Mouse (Mus musculus): ENCODE measurements around the gene Mmaa. TPM values are rescaled to one million over a fixed set of nuclear protein-coding genes. Genes with fewer than 3 reads are reported as not detected.

Mmaa gene
- polyA plus RNA-seq, 1 experiment from 2014 or later, result 13.2 TPM

DNA sequence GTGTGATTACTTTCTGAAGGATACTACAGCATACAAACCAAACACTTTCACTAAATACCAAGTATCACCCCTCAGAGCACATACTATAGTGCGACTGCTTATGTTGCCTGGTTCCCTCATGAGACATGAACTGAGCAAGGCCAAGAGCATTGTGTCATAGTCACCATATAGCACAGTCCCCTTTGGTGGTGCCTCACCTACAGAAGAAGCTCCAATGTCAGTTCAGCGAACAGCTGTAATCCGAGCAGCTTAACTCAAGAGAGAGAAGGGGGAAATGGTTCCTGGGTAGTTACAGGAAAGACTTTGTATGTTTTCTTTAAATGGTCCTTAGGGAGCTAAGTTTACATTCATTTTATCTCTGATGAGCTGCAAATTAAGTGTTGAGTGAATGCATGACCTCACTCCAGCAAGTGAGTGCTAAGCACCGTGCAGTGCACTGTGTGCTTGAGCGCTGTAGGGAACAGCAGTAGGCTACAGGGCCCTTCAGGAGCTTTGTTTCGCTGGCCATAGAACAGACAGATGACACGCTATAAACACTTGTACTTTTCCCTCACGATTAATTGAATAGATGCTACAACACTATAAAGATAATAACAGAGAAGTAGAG is 17.4 kb downstream of the Mmaa start:
- Histone ChIP-seq H3K9me3 (replicated peaks; ENCODE audit: control insufficient read depth, low read length) (no peaks in the 10 kb centered on the region), H3K4me2 (ENCODE audit: low read depth, low read length) (no peak overlapping the region), H3K4me1 (ENCODE audit: control insufficient read depth, insufficient read depth, low read length) (no peaks in the 10 kb centered on the region), H3K4me3 (replicated peaks; ENCODE audit: low read length) (no peak overlapping the region), H3K36me3 (ENCODE audit: control insufficient read depth, insufficient read depth, low read length) (0 out of 2 replicates have a peak, but pooled peaks cover 4% of the 10 kb centered on the region), H3K27ac (ENCODE audit: low read length) (no peak overlapping the region), H3K27me3 (ENCODE audit: control insufficient read depth, insufficient read depth, low read length) (no peaks in the 10 kb centered on the region), H3K9ac (ENCODE audit: low read length) (no peak overlapping the region)
- 74% methylated on average over 8 of the region's 8 CpGs for WGBS
- ATAC-seq (ENCODE audit: insufficient read depth, low FRiP score), result no peak

DNA sequence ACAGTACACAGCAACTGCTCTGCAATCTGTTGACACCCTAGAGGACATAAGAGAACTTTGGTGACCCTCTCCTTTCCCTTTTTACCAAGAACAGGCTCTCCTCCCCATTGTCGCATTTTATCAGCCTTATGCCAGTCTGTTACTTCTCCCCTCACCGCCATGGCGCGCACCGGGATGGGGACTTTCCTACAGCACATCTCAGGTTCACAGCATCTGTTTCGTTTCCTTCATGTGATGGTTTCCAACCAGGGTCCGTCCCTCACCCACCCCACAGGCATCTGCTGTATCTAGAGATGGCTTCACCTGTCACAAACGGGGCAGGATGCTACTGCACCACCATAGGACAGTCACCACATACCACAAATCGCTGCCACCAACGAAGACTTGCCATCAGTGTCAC is 19.8 kb downstream of the Mmaa start:
- H3K4me1 ChIP-seq (ENCODE audit: control insufficient read depth, insufficient read depth, low read length), result no peaks in the 10 kb centered on the region
- H3K27me3 ChIP-seq (ENCODE audit: control insufficient read depth, insufficient read depth, low read length), result no peaks in the 10 kb centered on the region
- no peaks in the 10 kb centered on the region for H3K9me3 ChIP-seq (replicated peaks; ENCODE audit: control insufficient read depth, low read length)
- H3K27ac ChIP-seq (ENCODE audit: low read length), result no peak overlapping the region
- H3K4me2 ChIP-seq (ENCODE audit: low read depth, low read length), result no peak overlapping the region
- WGBS, result 93% methylated on average over 10 of the region's 10 CpGs
- H3K9ac ChIP-seq (ENCODE audit: low read length), result no peak overlapping the region
- no peaks in the 10 kb centered on the region for H3K36me3 ChIP-seq (ENCODE audit: control insufficient read depth, insufficient read depth, low read length)
- no peak overlapping the region for H3K4me3 ChIP-seq (replicated peaks; ENCODE audit: low read length)
- no peak for ATAC-seq (ENCODE audit: insufficient read depth, low FRiP score)

DNA sequence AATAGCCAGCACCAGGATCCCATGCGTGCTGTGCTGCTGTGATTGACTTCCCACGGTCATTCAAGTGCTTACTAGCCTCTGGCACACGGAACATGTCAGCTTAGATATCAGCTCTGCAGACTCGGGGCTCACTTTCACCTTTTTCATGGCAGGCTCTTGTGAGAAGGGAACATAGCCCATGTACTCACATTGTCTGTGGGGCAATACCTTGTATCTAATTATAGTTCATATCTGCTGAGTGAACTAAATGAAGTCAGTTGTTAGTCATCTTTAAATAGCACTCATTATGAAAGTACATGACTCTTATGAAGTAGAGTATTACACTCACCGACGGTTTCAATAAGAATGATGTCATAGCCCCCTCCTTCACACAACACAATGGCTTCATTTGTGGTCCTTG is 21.0 kb downstream of the Mmaa start:
- Histone ChIP-seq H3K4me2 (ENCODE audit: low read depth, low read length) (no peak overlapping the region), H3K27ac (ENCODE audit: low read length) (no peak overlapping the region), H3K4me3 (replicated peaks; ENCODE audit: low read length) (no peak overlapping the region), H3K27me3 (ENCODE audit: control insufficient read depth, insufficient read depth, low read length) (no peaks in the 10 kb centered on the region), H3K36me3 (ENCODE audit: control insufficient read depth, insufficient read depth, low read length) (peaks cover 4% of the 10 kb centered on the region), H3K9me3 (replicated peaks; ENCODE audit: control insufficient read depth, low read length) (no peaks in the 10 kb centered on the region), H3K4me1 (ENCODE audit: control insufficient read depth, insufficient read depth, low read length) (no peaks in the 10 kb centered on the region), H3K9ac (ENCODE audit: low read length) (no peak overlapping the region)
- WGBS, result 86% methylated on average over 6 of the region's 6 CpGs
- ATAC-seq (ENCODE audit: insufficient read depth, low FRiP score), result no peak

DNA sequence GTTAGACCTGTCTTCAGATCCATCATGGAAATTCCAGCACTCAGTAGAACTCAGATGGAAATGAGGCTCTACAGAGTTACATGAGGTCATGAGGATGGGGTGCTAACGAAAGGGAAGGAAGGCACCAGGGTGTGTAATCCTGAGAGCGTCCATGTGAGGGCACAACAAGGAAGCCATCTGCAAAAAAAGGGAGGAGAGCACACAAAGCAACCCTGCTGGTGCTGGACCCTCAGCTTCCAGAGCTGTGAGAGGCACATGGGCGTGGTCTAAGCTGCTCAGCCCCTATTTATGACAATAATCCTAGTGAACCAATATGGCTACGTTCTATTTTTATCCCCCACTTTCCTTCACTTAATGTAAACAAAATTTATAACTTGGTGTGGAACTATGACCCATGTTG is 22.1 kb downstream of the Mmaa start:
- Histone ChIP-seq H3K4me1 (ENCODE audit: control insufficient read depth, insufficient read depth, low read length) (no peaks in the 10 kb centered on the region), H3K9ac (ENCODE audit: low read length) (no peak overlapping the region), H3K9me3 (replicated peaks; ENCODE audit: control insufficient read depth, low read length) (no peaks in the 10 kb centered on the region), H3K27ac (ENCODE audit: low read length) (no peak overlapping the region), H3K4me2 (ENCODE audit: low read depth, low read length) (no peak overlapping the region), H3K27me3 (ENCODE audit: control insufficient read depth, insufficient read depth, low read length) (no peaks in the 10 kb centered on the region), H3K4me3 (replicated peaks; ENCODE audit: low read length) (no peak overlapping the region), H3K36me3 (ENCODE audit: control insufficient read depth, insufficient read depth, low read length) (peaks cover 4% of the 10 kb centered on the region)
- 69% methylated on average over 4 of the region's 4 CpGs for WGBS
- ATAC-seq (ENCODE audit: insufficient read depth, low FRiP score), result no peak

DNA sequence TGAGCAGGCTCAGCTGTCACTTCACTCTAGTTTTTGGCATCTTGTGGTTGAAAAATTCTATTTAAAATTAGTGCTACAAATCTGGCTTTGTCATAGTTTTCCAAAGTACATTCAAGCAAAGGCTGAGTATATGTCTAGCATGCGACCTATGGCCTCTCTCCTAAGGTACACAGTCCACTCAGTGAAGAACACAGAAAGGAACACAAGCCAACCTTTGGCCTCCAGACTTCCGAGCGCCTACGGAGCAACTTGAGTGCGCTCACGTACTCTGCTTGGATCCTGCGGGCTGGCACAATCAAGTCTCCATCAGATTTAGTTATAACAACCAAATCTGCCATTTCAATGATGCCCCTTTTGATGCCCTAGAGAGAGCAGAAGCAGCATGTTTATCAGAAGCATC is 25.8 kb downstream of the Mmaa start:
- no peak overlapping the region for H3K27ac ChIP-seq (ENCODE audit: low read length)
- no peak overlapping the region for H3K4me2 ChIP-seq (ENCODE audit: low read depth, low read length)
- H3K9me3 ChIP-seq (replicated peaks; ENCODE audit: control insufficient read depth, low read length), result no peaks in the 10 kb centered on the region
- H3K36me3 ChIP-seq (ENCODE audit: control insufficient read depth, insufficient read depth, low read length), result peaks cover 4% of the 10 kb centered on the region
- H3K27me3 ChIP-seq (ENCODE audit: control insufficient read depth, insufficient read depth, low read length), result no peaks in the 10 kb centered on the region
- ATAC-seq (ENCODE audit: insufficient read depth, low FRiP score), result no peak
- H3K4me1 ChIP-seq (ENCODE audit: control insufficient read depth, insufficient read depth, low read length), result no peaks in the 10 kb centered on the region
- H3K9ac ChIP-seq (ENCODE audit: low read length), result no peak overlapping the region
- 92% methylated on average over 7 of the region's 7 CpGs for WGBS
- no peak overlapping the region for H3K4me3 ChIP-seq (replicated peaks; ENCODE audit: low read length)

DNA sequence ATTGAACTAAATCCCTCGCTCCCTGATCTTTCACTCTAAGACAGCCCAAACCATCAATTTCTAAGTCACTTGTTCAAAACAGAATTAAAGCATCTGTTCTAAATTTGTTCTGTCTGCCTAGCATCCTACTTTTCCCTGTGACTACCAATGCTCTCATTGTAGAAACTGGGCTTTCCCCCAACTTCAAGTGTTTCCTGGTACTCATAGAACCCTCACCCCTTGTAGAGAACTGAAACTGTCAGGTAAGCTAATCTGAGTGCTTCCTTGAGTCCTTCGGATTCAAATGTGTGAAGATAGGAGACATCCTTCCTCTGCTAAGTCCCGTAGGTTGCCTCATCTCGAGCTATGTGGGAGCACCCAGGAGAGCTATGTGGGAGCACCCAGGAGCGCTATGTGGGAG is 32.8 kb downstream of the Mmaa start:
- WGBS, result 88% methylated on average over 5 of the region's 5 CpGs
- ATAC-seq (ENCODE audit: insufficient read depth, low FRiP score), result no peak
- no peak overlapping the region for H3K27ac ChIP-seq (ENCODE audit: low read length)

DNA sequence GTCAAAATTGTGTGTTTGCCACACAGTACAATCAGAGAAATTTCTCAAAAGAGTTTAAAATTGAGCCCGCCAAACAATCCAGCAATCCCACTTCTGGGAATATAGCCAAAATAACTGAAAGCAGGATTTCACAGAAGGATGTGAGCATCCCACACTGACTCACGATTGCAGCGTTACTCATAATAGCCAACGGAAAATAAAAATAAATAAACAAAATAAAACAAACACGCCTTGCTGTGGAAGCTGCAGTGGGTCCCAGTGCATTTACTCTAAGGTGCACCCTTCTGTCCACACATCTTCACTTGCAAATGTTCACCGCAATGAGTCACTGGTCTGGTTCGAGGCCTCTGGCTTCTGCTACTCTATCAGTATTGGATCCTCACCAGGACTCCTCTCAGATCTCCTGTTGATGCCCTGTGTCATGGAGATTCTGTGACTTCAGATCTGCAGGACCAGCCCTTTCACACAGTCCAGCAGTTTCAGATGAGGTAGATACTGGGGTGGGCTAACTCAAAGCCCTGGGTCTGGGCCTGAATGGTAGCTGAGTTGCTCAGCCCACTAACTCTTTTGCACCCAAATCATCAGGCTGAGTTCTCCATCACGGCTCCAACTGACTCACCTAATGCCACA is 38.5 kb downstream of the Mmaa start:
- no peaks in the 10 kb centered on the region for H3K9me3 ChIP-seq (replicated peaks; ENCODE audit: control insufficient read depth, low read length)
- 51% methylated on average over 8 of the region's 8 CpGs for WGBS
- no peaks in the 10 kb centered on the region for H3K36me3 ChIP-seq (ENCODE audit: control insufficient read depth, insufficient read depth, low read length)
- no peaks in the 10 kb centered on the region for H3K27me3 ChIP-seq (ENCODE audit: control insufficient read depth, insufficient read depth, low read length)
- H3K4me2 ChIP-seq (ENCODE audit: low read depth, low read length), result no peak overlapping the region
- H3K4me3 ChIP-seq (replicated peaks; ENCODE audit: low read length), result no peak overlapping the region
- no peak overlapping the region for H3K9ac ChIP-seq (ENCODE audit: low read length)
- H3K4me1 ChIP-seq (ENCODE audit: control insufficient read depth, insufficient read depth, low read length), result no peaks in the 10 kb centered on the region
- ATAC-seq (ENCODE audit: insufficient read depth, low FRiP score), result no peak
- H3K27ac ChIP-seq (ENCODE audit: low read length), result no peak overlapping the region

More for the DNA sequence above, 32.8 kb downstream of the Mmaa start:
- Histone ChIP-seq H3K4me3 (replicated peaks; ENCODE audit: low read length) (no peak overlapping the region), H3K4me1 (ENCODE audit: control insufficient read depth, insufficient read depth, low read length) (no peaks in the 10 kb centered on the region), H3K4me2 (ENCODE audit: low read depth, low read length) (no peak overlapping the region), H3K9me3 (replicated peaks; ENCODE audit: control insufficient read depth, low read length) (peaks cover 5% of the 10 kb centered on the region), H3K9ac (ENCODE audit: low read length) (no peak overlapping the region), H3K27me3 (ENCODE audit: control insufficient read depth, insufficient read depth, low read length) (no peaks in the 10 kb centered on the region), H3K36me3 (ENCODE audit: control insufficient read depth, insufficient read depth, low read length) (no peaks in the 10 kb centered on the region)

DNA sequence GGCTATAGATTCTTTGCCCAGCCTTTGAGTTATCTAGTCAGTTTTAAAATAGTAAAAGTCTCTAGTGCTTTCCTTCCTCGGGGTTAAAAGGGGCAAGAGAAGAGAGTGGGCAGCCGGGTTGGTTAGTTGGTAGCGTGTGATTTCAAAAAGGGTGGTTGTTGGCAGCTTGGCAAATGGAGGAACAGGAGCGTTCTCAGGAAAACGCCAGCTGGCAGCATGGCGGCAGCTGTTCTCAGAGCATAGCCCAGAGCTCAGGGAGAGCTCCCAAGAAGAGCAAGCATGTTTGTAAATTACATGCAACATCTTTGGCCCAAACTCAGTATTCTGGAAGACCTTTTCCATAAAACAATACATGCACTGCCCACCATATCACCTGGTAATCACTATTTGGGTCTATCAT is 41.0 kb downstream of the Mmaa start:
- no peaks in the 10 kb centered on the region for H3K4me1 ChIP-seq (ENCODE audit: control insufficient read depth, insufficient read depth, low read length)
- WGBS, result 89% methylated on average over 6 of the region's 6 CpGs
- H3K4me2 ChIP-seq (ENCODE audit: low read depth, low read length), result no peak overlapping the region
- no peaks in the 10 kb centered on the region for H3K27me3 ChIP-seq (ENCODE audit: control insufficient read depth, insufficient read depth, low read length)
- no peak for ATAC-seq (ENCODE audit: insufficient read depth, low FRiP score)
- no peaks in the 10 kb centered on the region for H3K9me3 ChIP-seq (replicated peaks; ENCODE audit: control insufficient read depth, low read length)
- no peaks in the 10 kb centered on the region for H3K36me3 ChIP-seq (ENCODE audit: control insufficient read depth, insufficient read depth, low read length)
- H3K9ac ChIP-seq (ENCODE audit: low read length), result no peak overlapping the region
- no peak overlapping the region for H3K4me3 ChIP-seq (replicated peaks; ENCODE audit: low read length)
- no peak overlapping the region for H3K27ac ChIP-seq (ENCODE audit: low read length)

DNA sequence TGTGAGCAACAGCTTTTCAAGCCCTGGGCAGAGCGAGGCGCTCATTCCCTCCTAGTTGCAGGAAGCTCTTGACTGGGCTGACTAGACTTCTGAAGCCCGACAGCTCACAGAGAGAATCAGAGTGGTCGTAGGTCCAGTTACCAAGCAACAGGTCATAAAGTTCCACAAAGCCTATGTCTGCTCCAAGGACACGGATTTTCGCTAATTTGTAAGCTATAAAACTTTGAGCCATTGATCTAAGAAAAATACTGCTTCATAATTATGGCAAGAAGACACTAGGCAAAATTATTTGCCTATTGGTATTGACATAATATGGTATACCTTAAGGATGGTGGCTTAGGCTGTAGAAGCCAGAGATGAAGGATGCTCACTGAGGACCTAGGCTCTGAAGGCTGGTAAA is 46.3 kb downstream of the Mmaa start, which contains the start of gene 1700011L22Rik:
1700011L22Rik (minus strand) TSS at position 101 of the 400 bp plus-strand sequence.
- no peak for ATAC-seq (ENCODE audit: insufficient read depth, low FRiP score)
- Histone ChIP-seq H3K27me3 (ENCODE audit: control insufficient read depth, insufficient read depth, low read length) (no peaks in the 10 kb centered on the region), H3K4me3 (replicated peaks; ENCODE audit: low read length) (no peak within 1 kb of the TSS), H3K4me1 (ENCODE audit: control insufficient read depth, insufficient read depth, low read length) (no peaks in the 10 kb centered on the region), H3K9me3 (replicated peaks; ENCODE audit: control insufficient read depth, low read length) (no peaks in the 10 kb centered on the region), H3K4me2 (ENCODE audit: low read depth, low read length) (no peak within 1 kb of the TSS), H3K27ac (ENCODE audit: low read length) (no peak within 1 kb of the TSS), H3K36me3 (ENCODE audit: control insufficient read depth, insufficient read depth, low read length) (no peaks in the 10 kb centered on the region), H3K9ac (ENCODE audit: low read length) (no peak within 1 kb of the TSS)
- WGBS, result 91% methylated on average over 6 of the region's 6 CpGs

All from stomach, embryonic 16.5 days (tissue).